In the genomic region with DNA sequence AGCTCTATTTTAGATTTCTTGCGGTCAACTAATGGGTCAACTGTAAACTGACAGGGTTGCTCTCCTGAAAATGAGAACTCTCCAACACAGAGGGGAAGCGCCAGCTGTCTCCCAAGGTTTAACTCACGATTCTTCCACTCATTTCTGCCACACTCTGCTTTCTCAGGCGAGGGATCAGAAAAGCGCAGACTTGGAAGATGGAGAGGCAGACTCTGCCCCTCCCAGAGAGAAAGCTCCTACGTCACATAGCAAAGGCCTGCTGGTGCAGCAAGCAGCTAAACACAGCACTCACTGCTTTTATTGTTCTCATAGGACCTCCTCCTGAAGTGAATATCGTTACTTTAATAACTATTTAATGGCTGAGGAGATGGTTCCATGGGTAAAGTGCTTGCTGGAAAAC, we compare ENCODE assay signal across 20 mouse cellular contexts.
DNase-seq lines count a peak whose midpoint lies in the region; ATAC-seq and TF ChIP-seq lines count a peak whose summit lies in the region.
"Had no signal": no experiment of that assay in that cellular context is flagged by ENCODE, and none has a peak within 500 bp of the region (broad histone marks: within the 10 kb centered on the region; RNA-seq: fewer than 3 reads in every experiment).

No protein-coding gene starts in this region.

- H3K9ac ChIP-seq in forebrain, embryonic 13.5 days: no peak overlapping the region
- no peak overlapping the region for H3K9ac ChIP-seq in forebrain, embryonic 12.5 days
- no peak overlapping the region for H3K9ac ChIP-seq in forebrain, embryonic 16.5 days (replicated peaks; ENCODE audit: low read depth, low read length)
- H3K9ac ChIP-seq: heart, embryonic 13.5 days; liver, embryonic 15.5 days had no signal

- no peak for TF ChIP-seq CTCF in layer of hippocampus, adult 2 months (conservative IDR thresholded peaks at IDR 0.05)

- no peak for DNase-seq in layer of hippocampus, adult 2 months (ENCODE audit: low spot score in 2 of 2)
- DNase-seq in layer of hippocampus, adult 9-11 months: no peak
- DNase-seq in brain, adult 2 months (ENCODE audit: low read depth, low spot score): peak; percentile 33
- DNase-seq in adrenal gland, postnatal 10 days: no peak
- no peak for DNase-seq in left cerebral cortex, postnatal 25 days (ENCODE audit: low spot score in 2 of 2)
- DNase-seq: cerebellum, adult 8-10 months; gastrocnemius, postnatal 14 days; heart, adult 2 months; heart, postnatal 14 days; kidney, postnatal 25 days; right cerebral cortex, postnatal 25 days; spleen, adult 18-20 months had no signal

- WGBS in forebrain, embryonic 13.5 days: 48% methylated on average over 7 of the region's 7 CpGs
- WGBS in forebrain, embryonic 12.5 days: 49% methylated on average over 7 of the region's 7 CpGs
- WGBS in forebrain, embryonic 16.5 days: 43% methylated on average over 7 of the region's 7 CpGs

- no peaks in the 10 kb centered on the region for H3K36me3 ChIP-seq in forebrain, embryonic 13.5 days (ENCODE audit: poor library complexity, severe bottlenecking)
- no peaks in the 10 kb centered on the region for H3K36me3 ChIP-seq in forebrain, embryonic 12.5 days (replicated peaks)
- no peaks in the 10 kb centered on the region for H3K36me3 ChIP-seq in forebrain, embryonic 16.5 days (ENCODE audit: control insufficient read depth, insufficient read depth)
- H3K36me3 ChIP-seq: heart, embryonic 13.5 days; liver, embryonic 15.5 days had no signal

- H3K27ac ChIP-seq in forebrain, embryonic 13.5 days: peak overlapping the region; percentile 42; the same call in 1 of the 2 replicates
- no peak overlapping the region for H3K27ac ChIP-seq in forebrain, embryonic 12.5 days
- peak overlapping the region; percentile 29; the same call in 1 of the 2 replicates for H3K27ac ChIP-seq in layer of hippocampus, adult 2 months
- H3K27ac ChIP-seq in forebrain, embryonic 16.5 days (ENCODE audit: low read length): peak overlapping the region; percentile 16
- H3K27ac ChIP-seq: heart, adult 2 months; heart, embryonic 13.5 days; liver, embryonic 15.5 days; macrophage had no signal

- no peaks in the 10 kb centered on the region for H3K27me3 ChIP-seq in forebrain, embryonic 13.5 days
- no peaks in the 10 kb centered on the region for H3K27me3 ChIP-seq in forebrain, embryonic 12.5 days
- no peaks in the 10 kb centered on the region for H3K27me3 ChIP-seq in forebrain, embryonic 16.5 days (replicated peaks; ENCODE audit: control insufficient read depth, insufficient read depth, low read length)
- H3K27me3 ChIP-seq: heart, embryonic 13.5 days; liver, embryonic 15.5 days had no signal

- H3K9me3 ChIP-seq in forebrain, embryonic 13.5 days (replicated peaks): no peaks in the 10 kb centered on the region
- H3K9me3 ChIP-seq in forebrain, embryonic 12.5 days: no peaks in the 10 kb centered on the region
- H3K9me3 ChIP-seq in forebrain, embryonic 16.5 days (ENCODE audit: control insufficient read depth, low read length): no peaks in the 10 kb centered on the region
- H3K9me3 ChIP-seq: liver, embryonic 15.5 days had no signal

- intact Hi-C loops in left cerebral cortex, postnatal 25 days (cut with DNase I): no loop called here

- H3K4me1 ChIP-seq in forebrain, embryonic 13.5 days: peaks cover 22% of the 10 kb centered on the region
- peaks cover 20% of the 10 kb centered on the region for H3K4me1 ChIP-seq in forebrain, embryonic 12.5 days
- H3K4me1 ChIP-seq in forebrain, embryonic 16.5 days (replicated peaks; ENCODE audit: control insufficient read depth, insufficient read depth, low read length): peaks cover 19% of the 10 kb centered on the region
- H3K4me1 ChIP-seq: liver, embryonic 15.5 days had no signal

- 0 out of 2 replicates have a peak, but pooled peaks have one; percentile 30 for ATAC-seq in forebrain, embryonic 13.5 days
- no peak for ATAC-seq in forebrain, embryonic 12.5 days (ENCODE audit: low FRiP score)
- ATAC-seq in forebrain, embryonic 16.5 days: 0 out of 2 replicates have a peak, but pooled peaks have one; percentile 41
- ATAC-seq: CD4-positive, CD25-positive, alpha-beta regulatory T cell, adult 4 months; intestine, postnatal 0 days had no signal

- no peak overlapping the region for H3K4me2 ChIP-seq in forebrain, embryonic 13.5 days
- H3K4me2 ChIP-seq in forebrain, embryonic 12.5 days: no peak overlapping the region
- no peak overlapping the region; the same call in 1 of the 2 replicates for H3K4me2 ChIP-seq in forebrain, embryonic 16.5 days (ENCODE audit: low read length)
- H3K4me2 ChIP-seq: heart, embryonic 13.5 days; liver, embryonic 15.5 days had no signal

- H3K4me3 ChIP-seq in forebrain, embryonic 13.5 days: no peak overlapping the region
- no peak overlapping the region for H3K4me3 ChIP-seq in forebrain, embryonic 12.5 days (replicated peaks)
- H3K4me3 ChIP-seq in layer of hippocampus, adult 2 months: no peak overlapping the region
- no peak overlapping the region for H3K4me3 ChIP-seq in forebrain, embryonic 16.5 days (replicated peaks; ENCODE audit: low read length)
- H3K4me3 ChIP-seq: heart, adult 2 months; heart, embryonic 13.5 days; liver, embryonic 15.5 days had no signal
